Mouse (Mus musculus) heart, adult 8-10 months (tissue): ENCODE data around the gene Npas1. TPM values are rescaled to one million over a fixed set of nuclear protein-coding genes. Genes with fewer than 3 reads are reported as not detected.
A peak's percentile ranks its signal among the peaks of the same experiment; 100 is the strongest.

Experiments
- DNase-seq: peaks from one replicate; pipeline ENCODE4 v3.0.0; 2022; ENCODE audit warnings: low spot score
- total RNA-seq, 4 experiments: library from RNA; stranded (reverse); gene quantifications; 2 replicates each; pipeline ENCODE4 v1.2.4; 2022

Npas1 gene
- total RNA-seq, 4 experiments from 2014 or later, result not detected

DNA sequence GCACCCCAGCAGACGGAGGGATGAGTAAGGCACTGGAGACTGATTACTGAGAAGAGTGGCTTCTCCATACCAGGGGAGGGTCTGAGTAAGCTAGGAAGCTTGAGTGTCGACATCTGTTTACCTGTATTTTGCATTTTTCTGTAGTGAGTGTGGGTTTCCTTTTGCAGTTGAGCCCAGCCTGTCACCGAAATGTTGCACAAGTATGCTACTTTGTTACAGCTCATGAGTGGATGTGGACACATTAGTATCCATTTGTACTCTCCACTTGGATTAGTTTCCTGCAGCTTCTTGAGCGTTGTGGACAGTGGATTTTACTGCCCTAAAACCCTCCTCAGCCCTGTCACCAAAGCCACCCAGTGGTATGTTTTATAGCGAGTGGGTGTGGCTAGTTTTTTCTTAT is 58.8 kb downstream of the Npas1 start:
- no peak for DNase-seq

DNA sequence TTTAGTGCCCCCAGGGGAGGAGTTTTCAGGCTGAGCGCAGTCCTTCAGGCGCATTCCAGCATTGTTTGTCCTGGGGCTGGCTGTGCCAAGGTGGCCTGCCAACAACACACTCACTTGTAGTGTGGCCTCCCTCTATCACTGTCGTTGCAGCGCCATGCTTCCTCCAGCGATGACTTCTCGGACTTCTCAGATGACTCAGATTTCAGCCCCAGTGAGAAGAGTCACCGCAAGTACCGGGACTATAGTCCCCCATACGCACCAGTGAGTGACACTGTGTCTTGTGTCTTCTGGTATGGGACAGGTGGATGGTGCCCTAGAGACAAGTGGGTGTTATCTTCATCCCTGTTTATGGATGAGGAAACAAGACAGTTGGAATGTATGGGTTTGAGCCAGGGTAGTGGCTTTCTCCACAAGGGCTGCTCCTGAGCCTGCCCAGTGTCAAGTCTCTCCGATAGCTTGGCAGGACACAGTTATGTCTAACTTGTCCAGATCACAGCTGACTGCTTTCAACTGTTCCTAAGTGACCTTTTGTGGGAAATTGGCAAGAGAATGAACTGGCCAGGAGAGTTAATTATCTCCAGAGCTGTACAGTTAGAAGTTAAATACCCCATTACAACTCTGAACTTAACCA is 60.3 kb downstream of the Npas1 start:
- peak; percentile 66 for DNase-seq

DNA sequence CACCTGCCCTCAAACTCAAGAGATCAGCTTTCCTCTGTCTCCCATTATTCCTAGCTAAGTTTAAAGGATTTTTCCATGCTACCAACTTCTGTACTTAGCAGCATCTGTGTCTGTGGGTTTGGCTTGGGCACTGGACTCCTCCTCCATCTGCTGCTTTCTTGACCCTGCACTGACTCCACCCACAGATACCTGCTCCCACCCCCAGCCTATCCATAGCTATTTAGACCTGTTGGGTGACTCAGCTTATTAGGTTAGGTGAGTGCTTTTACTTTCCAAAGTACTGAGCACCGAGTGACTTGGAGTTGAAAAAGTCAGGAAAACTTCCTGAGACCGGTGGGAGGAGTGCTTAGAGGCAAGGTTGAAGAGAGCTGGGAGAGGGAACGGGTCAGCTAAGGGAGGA is 62.1 kb downstream of the Npas1 start:
- DNase-seq, result no peak

DNA sequence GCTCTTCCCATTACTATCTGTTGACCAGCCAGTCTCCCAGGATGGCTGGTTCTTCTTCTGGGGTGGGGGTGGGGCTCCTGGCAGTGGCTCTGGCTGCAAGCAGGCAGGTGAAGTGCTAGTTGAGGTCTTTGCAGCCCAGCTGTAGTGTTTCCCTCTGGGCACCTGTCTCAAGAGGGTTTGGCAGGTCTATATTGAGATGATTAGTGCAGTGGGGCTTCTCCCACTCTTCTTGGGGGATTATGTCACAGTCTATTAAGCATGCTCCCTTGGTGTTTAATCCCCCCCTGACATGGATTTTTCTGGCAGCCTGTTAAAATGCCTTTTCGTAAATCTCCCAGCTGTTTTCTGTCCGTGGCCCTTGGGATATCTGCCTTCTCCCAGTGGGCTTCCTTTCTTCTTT is 64.6 kb downstream of the Npas1 start:
- no peak for DNase-seq

DNA sequence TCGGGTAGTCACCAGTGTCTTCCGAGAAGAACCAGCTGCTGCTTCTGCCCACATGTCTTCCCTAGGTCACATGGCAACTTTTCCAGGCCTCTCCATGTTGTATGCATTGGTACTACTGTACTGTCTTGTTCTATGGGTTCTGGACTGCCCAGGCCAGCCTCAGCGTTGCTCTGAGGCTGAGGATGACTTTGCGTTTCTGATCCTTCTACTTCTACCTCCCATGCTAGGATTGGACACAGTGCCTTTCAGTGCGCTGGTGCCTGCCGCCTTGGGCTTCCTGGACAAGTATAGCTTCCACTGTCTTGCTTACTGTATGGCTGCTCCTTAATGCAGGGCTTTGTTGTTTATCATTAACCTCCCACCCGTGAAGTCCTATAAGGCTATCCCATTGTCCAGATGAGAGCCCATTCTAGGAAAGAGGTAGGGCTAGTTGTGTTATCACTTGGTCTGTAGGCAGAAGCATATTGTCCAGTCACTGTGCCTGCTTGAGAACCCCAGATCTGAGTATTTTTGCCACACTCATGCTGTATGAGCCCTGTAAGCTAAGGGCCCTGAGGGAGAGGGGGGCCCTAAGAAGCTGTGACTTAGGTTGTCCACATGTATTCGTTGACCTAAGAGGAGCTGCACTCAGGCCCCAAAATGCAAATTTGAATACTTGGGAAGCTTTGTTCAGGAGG is 65.2 kb downstream of the Npas1 start:
- no peak for DNase-seq

DNA sequence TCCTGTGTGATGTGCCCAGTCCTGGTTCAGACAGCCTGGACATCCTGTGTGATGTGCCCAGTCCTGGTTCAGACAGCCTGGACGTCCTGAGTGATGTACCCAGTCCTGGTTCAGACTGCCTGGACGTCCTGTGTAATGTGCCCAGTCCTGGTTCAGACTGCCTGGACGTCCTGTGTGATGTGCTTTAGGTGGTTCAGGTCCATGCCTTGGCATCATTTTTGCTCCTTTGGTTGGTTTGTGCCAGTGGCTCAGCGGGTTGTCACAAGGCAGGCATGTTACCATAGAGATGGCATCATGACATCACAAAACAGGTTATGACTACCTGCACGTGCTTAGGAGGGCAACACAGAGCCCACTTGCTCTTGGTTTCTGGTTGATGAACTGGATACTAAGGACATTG is 66.4 kb downstream of the Npas1 start:
- DNase-seq, result no peak

DNA sequence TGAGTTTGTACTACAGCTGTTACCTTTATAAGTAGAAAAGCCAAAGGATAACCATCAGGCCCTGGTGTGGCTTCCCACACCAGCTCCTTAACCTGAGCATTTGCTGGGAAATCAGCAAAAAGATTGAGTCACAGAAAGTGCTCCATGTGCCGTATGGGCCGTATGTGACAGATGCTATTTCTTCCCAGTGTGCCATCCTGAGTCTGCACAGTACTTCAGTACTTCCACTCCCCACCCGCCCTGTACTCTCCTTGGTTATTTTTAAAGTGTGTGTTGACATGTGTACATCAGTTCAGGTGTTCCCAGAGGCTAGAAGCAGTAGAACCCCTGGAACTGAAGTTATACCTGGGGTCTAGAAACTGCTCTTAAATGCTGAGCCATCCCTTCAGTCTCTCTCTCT is 70.5 kb downstream of the Npas1 start:
- DNase-seq, result no peak

Other genes starting within 250 kb of the Npas1 start
- gene C5ar2, start 233.6 kb downstream of the Npas1 start, total RNA-seq, result 1 to 10 TPM; 1.0 to 1.4 (median 1.2) TPM
- 1 to 10 TPM; 4.1 to 5.5 (median 5.1) TPM for gene C5ar1, start 218.2 kb downstream of the Npas1 start, total RNA-seq
- 10 to 100 TPM; 12.3 to 18.1 (median 14.4) TPM for gene Inafm1, start 204.1 kb downstream of the Npas1 start, total RNA-seq
- gene Ccdc9, start 190.9 kb downstream of the Npas1 start, total RNA-seq, result 10 to 100 TPM; 33.2 to 48.1 (median 38.1) TPM
- 1 to 10 TPM; 2.8 to 5.1 (median 4.4) TPM for gene Bbc3, start 169.3 kb downstream of the Npas1 start, total RNA-seq
- gene Sae1, start 89.9 kb downstream of the Npas1 start, total RNA-seq, result 10 to 100 TPM; 31.6 to 38.8 (median 36.1) TPM
- gene Zc3h4, start 76.8 kb downstream of the Npas1 start, total RNA-seq, result 10 to 100 TPM; 22.6 to 32.9 (median 28.8) TPM
- gene Tmem160, start 24.9 kb downstream of the Npas1 start, total RNA-seq, result 10 to 100 TPM; 79.6 to 97.6 (median 89.8) TPM
- gene Arhgap35, start 137.3 kb upstream of the Npas1 start, total RNA-seq, result 10 to 100 TPM; 30.2 to 38.1 (median 35.6) TPM
- gene Ceacam15, start 198.0 kb upstream of the Npas1 start, total RNA-seq, result not detected
- gene Ceacam9, start 244.2 kb upstream of the Npas1 start, total RNA-seq, result not detected